Mouse (Mus musculus) limb, embryonic 11.5 days (tissue): ENCODE measurements at regions not wholly inside any gene's neighbourhood (a gene's known extent, or its start where the extent isn't known, plus 50 kb on each side); places are given as distances from the start of the nearest gene placed in this dataset.
"Not testable (repeated sequence)": the region's sequence is repeated elsewhere in the genome, so short reads cannot be mapped to it uniquely, and the experiment has no call there.

Experiments used
- ATAC-seq: fragments of 200-750 bp; cut with Nextera tagmentation; 2 replicates; pipeline ENCODE4 v1.8.0; 2017; ENCODE audit warnings: low read depth; ENCODE audit not compliant: insufficient number of reproducible peaks, low FRiP score, low TSS enrichment
- DNase-seq: peaks from one replicate; pipeline ENCODE4 v3.0.0-alpha.2; 2015; ENCODE audit warnings: low spot score
- H3K27ac ChIP-seq: fragments of 300-500 bp; sonication (generic); replicated peaks from 2 replicates; pipeline ENCODE4 v1.5.1; 2014; ENCODE audit warnings: low read depth, mild to moderate bottlenecking, low read length
- H3K27me3 ChIP-seq: fragments of 300-500 bp; sonication (generic); 2 replicates; pipeline ENCODE4 v1.6.1; 2014; ENCODE audit warnings: mild to moderate bottlenecking, low read length, mixed read lengths; ENCODE audit not compliant: control insufficient read depth, insufficient read depth
- H3K36me3 ChIP-seq: fragments of 300-500 bp; sonication (generic); 2 replicates; pipeline ENCODE4 v1.6.1; 2014; ENCODE audit warnings: mild to moderate bottlenecking, low read length, moderate library complexity, mixed read lengths; ENCODE audit not compliant: control insufficient read depth, insufficient read depth
- H3K4me1 ChIP-seq: fragments of 300-500 bp; sonication (generic); 2 replicates; pipeline ENCODE4 v1.6.1; 2014; ENCODE audit warnings: low read length, mixed read lengths; ENCODE audit not compliant: control insufficient read depth, insufficient read depth
- H3K4me2 ChIP-seq: fragments of 300-500 bp; sonication (generic); 2 replicates; pipeline ENCODE4 v1.6.1; 2014; ENCODE audit warnings: low read depth, mild to moderate bottlenecking, moderate library complexity; ENCODE audit not compliant: severe bottlenecking
- H3K4me3 ChIP-seq: fragments of 300-500 bp; sonication (generic); 2 replicates; pipeline ENCODE4 v1.5.1; 2014; ENCODE audit warnings: low read depth, low read length
- H3K9ac ChIP-seq: fragments of 300-500 bp; sonication (generic); 2 replicates; pipeline ENCODE4 v1.6.1; 2014; ENCODE audit warnings: mild to moderate bottlenecking, low read length
- H3K9me3 ChIP-seq: fragments of 300-500 bp; sonication (generic); 2 replicates; pipeline ENCODE4 v1.6.1; 2016; ENCODE audit warnings: low read length; ENCODE audit not compliant: control insufficient read depth
- WGBS: fragments of 180-500 bp; shearing (Covaris S2); extraction: QIAGEN DNeasy Blood & Tissue Kit; methylation state at CpG from one replicate; pipeline ENCODE4 v1.1.7; 2014; 5-methylcytosine and 5-hydroxymethylcytosine counted together

DNA sequence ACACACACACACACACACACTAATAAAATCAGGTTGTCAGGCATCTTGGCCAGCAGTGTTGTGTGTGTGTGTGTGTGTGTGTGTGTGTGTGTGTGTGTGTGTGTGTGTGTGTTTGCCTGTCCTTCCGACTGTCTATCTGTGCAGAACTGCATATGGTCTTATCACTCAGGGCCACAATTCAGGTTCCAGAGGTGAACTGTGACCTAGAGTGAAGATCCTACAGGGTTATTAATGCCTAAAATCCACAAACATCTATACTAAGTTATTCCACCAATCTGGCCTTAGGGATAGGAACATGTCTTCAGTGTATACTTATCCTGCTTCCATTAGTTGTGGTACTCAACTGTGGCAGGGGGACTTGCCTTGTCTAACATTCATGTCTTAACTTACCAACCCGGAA, 96.7 kb downstream of the Zfp369 start:
- not testable (repeated sequence) for ATAC-seq, H3K27ac ChIP-seq, H3K4me1 ChIP-seq, DNase-seq, H3K36me3 ChIP-seq, H3K4me3 ChIP-seq, H3K27me3 ChIP-seq, H3K9ac ChIP-seq, H3K4me2 ChIP-seq, H3K9me3 ChIP-seq
- 83% methylated on average over 1 of the region's 2 CpGs for WGBS

DNA sequence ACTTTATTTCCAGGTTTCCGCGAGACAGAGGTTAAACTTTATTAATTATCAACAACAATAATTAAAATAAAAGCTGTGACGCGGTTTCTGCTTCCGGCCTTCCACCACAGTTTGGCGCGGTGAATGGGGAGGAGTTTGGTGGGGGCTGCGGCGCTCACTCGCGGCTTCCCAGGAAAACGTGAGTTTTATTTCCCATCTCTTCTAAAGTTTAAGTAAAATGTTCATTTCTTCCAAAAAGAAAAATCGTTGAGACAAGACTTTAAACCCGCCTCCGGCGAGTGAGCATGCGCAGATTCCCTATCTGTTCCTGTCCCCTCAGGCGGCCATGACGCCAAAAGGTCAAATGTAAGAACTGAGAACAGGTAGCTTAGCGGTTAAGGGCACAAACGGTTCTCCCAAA, 100.8 kb downstream of the Zfp369 start:
- not testable (repeated sequence) for H3K9ac ChIP-seq, DNase-seq, H3K27me3 ChIP-seq, ATAC-seq, H3K9me3 ChIP-seq, H3K27ac ChIP-seq, H3K4me2 ChIP-seq, H3K36me3 ChIP-seq, H3K4me3 ChIP-seq, H3K4me1 ChIP-seq
- 55% methylated on average over 18 of the region's 21 CpGs for WGBS

DNA sequence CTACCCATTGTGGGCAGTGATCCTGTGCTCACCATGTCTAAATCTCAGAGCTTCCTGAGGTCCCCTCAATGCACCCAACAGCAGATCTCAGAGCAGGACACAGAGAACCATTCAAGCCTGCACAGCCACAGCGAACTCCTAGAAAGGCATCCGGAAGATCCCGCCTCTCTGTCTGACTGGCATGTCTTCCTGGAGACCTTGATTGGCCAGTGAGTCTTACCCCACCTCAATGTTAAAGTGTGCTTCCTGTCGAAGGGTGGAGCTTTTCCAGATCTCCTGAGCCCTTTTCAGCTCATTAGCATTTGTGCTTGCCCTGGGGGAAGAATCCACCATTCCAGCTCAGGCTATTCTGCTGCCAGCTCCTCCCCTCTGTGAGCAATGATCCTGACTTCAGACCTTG, 97.5 kb upstream of the Gm10139 start:
- not testable (repeated sequence) for H3K9ac ChIP-seq, ATAC-seq, DNase-seq, H3K27me3 ChIP-seq, H3K9me3 ChIP-seq, H3K4me1 ChIP-seq, H3K27ac ChIP-seq, H3K4me3 ChIP-seq, H3K36me3 ChIP-seq, H3K4me2 ChIP-seq
- 66% methylated on average over 4 of the region's 4 CpGs for WGBS

DNA sequence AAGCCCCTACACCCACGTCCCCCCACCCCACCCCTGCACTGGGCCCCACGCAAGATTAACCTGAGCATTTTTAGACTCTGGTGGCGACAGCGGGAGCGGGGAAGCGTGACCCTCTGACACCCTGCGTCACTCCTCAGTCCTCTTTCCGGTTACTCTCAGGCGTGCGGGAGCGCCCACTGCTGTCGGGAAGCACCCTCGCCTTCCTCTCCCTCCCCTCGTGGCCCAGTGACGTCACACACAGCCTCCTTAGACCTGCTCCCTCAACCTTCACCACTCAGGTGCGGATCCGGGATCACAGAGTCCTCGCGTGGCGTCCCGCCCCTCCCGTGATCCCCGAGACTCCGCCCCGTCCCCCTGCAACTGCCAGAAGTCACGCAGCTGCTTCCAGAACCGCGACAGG, 92.3 kb upstream of the Gm10139 start:
- H3K9me3 ChIP-seq, H3K27me3 ChIP-seq, H3K27ac ChIP-seq, H3K4me1 ChIP-seq, H3K4me2 ChIP-seq, H3K4me3 ChIP-seq, H3K36me3 ChIP-seq, H3K9ac ChIP-seq, ATAC-seq: not testable (repeated sequence)
- DNase-seq: peak; percentile 31
- WGBS: 5% methylated on average over 20 of the region's 28 CpGs
